Mouse (Mus musculus): ENCODE data around the gene Uso1. TPM values are rescaled to one million over a fixed set of nuclear protein-coding genes. Genes with fewer than 3 reads are reported as not detected.
"Not testable (repeated sequence)": the region's sequence is repeated elsewhere in the genome, so short reads cannot be mapped to it uniquely, and the experiment has no call there.

Uso1 gene
- polyA plus RNA-seq, 1 experiment, result 23.0 TPM

DNA sequence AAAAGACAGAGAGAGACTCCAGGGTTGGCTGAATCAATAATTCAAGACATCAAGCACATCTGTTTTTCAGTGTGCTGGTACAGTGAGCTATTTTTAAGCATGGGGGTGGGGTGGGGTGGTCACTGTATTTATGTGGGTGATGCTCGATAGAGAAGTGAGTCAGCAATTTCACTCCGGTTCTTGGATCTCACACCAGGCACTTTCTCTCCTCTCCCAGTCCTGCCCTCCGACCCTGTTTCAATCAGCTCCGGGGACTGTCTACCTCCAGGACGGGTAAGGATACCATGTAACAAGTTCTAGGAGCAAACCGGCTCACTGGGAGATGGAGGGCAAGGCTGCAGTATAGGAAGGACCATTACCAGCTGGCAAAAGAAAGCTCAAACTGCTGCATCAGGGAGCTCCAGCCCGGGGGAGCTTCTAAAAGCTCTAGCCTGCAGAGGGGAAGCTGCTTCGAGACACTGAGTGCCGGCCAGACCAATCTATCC lies 10.6 kb upstream of the Uso1 start:
- Histone ChIP-seq H3K4me1 (ENCODE audit: control insufficient read depth, insufficient read depth, low read length) (no peaks in the 10 kb centered on the region), H3K27ac (ENCODE audit: insufficient read depth, low read depth, low read length) (no peak overlapping the region), H3K4me3 (ENCODE audit: insufficient read depth, low read depth, low read length) (no peak overlapping the region), H3K27me3 (replicated peaks; ENCODE audit: control insufficient read depth, insufficient read depth, low read length) (no peaks in the 10 kb centered on the region), H3K36me3 (ENCODE audit: control insufficient read depth, insufficient read depth, low read length) (no peaks in the 10 kb centered on the region)
- TF ChIP-seq POLR2A (IDR thresholded peaks at IDR 0.05; ENCODE audit: low read depth, low read length), result no peak
- TF ChIP-seq CTCF (conservative IDR thresholded peaks at IDR 0.05; ENCODE audit: insufficient read depth, insufficient read length, low read depth, low read length), result no peak
- no peak for DNase-seq
- 73% methylated on average over 9 of the region's 9 CpGs for WGBS

DNA sequence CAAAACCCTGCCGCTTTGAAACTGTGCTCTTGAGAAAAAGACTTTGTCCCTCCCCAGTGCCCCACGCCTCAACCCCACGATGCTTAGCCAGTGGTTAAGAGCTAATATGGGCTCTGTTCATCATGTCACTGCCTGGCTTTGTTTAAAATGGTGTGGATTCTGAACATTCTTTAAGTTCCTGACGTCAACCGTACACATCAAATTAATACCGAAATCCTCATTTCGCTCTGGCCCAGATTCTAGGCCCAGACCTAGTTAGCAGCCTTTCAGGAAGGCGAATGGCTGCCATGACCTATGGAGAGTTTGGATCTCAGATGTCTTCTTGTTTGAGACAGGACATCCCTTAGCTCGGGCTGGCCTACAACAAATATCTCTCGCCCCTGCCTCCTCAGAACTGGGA lies 10.0 kb upstream of the Uso1 start:
- Histone ChIP-seq H3K36me3 (ENCODE audit: control insufficient read depth, insufficient read depth, low read length) (no peaks in the 10 kb centered on the region), H3K27me3 (replicated peaks; ENCODE audit: control insufficient read depth, insufficient read depth, low read length) (no peaks in the 10 kb centered on the region), H3K4me3 (ENCODE audit: insufficient read depth, low read depth, low read length) (no peak overlapping the region), H3K27ac (ENCODE audit: insufficient read depth, low read depth, low read length) (no peak overlapping the region), H3K4me1 (ENCODE audit: control insufficient read depth, insufficient read depth, low read length) (no peaks in the 10 kb centered on the region)
- WGBS, result 93% methylated on average over 10 of the region's 10 CpGs
- no peak for DNase-seq
- TF ChIP-seq POLR2A (IDR thresholded peaks at IDR 0.05; ENCODE audit: low read depth, low read length), result no peak
- no peak for TF ChIP-seq CTCF (conservative IDR thresholded peaks at IDR 0.05; ENCODE audit: insufficient read depth, insufficient read length, low read depth, low read length)

DNA sequence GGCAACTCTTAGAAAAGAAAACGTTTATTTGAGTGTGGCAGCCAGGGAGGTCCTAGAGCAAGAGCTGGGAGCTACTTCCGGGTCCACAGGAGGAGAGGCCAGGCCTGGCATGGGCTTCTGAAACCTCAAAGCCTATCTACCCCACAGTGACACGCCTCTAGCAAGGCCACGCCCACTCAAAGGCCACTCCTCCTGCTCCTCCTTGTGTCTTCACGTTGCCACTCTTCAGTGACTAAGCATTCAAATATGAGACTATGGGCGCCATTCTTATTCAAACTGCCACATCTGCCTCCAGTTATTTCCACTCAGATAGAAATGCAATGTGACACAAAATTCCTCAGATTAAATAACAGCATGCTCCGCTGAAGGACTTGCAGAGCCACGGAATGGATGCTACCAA lies 9.2 kb upstream of the Uso1 start:
- Histone ChIP-seq H3K27ac (ENCODE audit: insufficient read depth, low read depth, low read length) (no peak overlapping the region), H3K27me3 (replicated peaks; ENCODE audit: control insufficient read depth, insufficient read depth, low read length) (no peaks in the 10 kb centered on the region), H3K36me3 (ENCODE audit: control insufficient read depth, insufficient read depth, low read length) (no peaks in the 10 kb centered on the region), H3K4me1 (ENCODE audit: control insufficient read depth, insufficient read depth, low read length) (no peaks in the 10 kb centered on the region), H3K4me3 (ENCODE audit: insufficient read depth, low read depth, low read length) (no peak overlapping the region)
- 26% methylated on average over 8 of the region's 8 CpGs for WGBS
- no peak for TF ChIP-seq POLR2A (IDR thresholded peaks at IDR 0.05; ENCODE audit: low read depth, low read length)
- DNase-seq, result peak; percentile 48

DNA sequence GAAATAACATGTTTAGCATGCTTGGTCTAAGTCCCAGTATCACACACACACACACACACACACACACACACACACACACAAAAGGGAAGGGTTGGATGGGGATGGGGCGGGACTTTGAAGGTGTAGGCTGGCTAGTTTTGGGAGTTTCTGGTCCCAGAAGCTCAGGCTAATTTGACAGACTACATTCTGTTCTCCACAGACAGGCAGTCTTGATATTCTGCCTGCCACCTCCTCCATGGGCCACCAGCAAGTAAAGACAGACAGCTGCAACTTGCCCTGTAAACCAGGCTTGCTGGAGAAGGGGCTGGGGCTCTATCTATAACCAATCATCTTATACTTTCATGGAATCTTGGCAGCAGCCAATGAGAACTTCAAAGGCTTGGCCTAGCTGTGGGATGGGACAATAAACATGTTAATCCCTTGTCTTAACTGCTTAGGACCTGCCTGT lies 8.4 kb upstream of the Uso1 start:
- 94% methylated on average over 1 of the region's 1 CpGs for WGBS
- H3K4me1 ChIP-seq (ENCODE audit: control insufficient read depth, insufficient read depth, low read length), result no peaks in the 10 kb centered on the region
- DNase-seq, result no peak
- H3K4me3 ChIP-seq (ENCODE audit: insufficient read depth, low read depth, low read length), result no peak overlapping the region
- H3K27me3 ChIP-seq (replicated peaks; ENCODE audit: control insufficient read depth, insufficient read depth, low read length), result no peaks in the 10 kb centered on the region
- H3K27ac ChIP-seq (ENCODE audit: insufficient read depth, low read depth, low read length), result no peak overlapping the region
- H3K36me3 ChIP-seq (ENCODE audit: control insufficient read depth, insufficient read depth, low read length), result no peaks in the 10 kb centered on the region
- TF ChIP-seq CTCF (conservative IDR thresholded peaks at IDR 0.05; ENCODE audit: insufficient read depth, insufficient read length, low read depth, low read length), result no peak
- no peak for TF ChIP-seq POLR2A (IDR thresholded peaks at IDR 0.05; ENCODE audit: low read depth, low read length)

DNA sequence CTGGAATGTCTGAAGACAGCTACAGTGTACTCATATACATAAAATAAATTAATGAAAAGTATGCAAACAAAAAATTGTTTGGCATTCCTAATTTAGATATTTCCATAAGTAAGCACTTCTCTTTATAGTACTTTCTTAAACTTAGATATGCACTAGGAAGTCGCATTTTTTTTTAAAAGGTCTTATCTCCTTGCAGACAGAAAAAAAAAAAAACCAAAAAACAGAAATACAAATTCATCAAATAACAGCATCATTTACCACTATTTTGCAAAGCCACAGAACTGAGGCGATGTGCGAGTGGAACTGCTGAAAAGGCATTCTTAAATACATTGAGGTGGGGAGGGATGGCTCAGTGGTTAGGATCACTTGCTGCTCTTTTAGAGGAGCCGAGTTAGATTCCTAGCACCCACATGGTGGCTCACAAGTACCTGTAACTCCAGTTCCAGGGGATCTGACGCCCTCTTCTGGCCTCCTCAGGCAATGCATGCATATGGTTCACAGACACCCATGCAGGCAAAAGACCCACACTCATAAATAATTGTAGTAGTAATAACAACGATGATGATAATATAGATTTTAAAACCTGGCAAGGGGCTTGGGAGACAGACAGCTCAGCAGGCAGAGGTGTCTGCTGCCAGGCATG lies 7.6 kb upstream of the Uso1 start:
- TF ChIP-seq CTCF (conservative IDR thresholded peaks at IDR 0.05; ENCODE audit: insufficient read depth, insufficient read length, low read depth, low read length), result no peak
- no peak for TF ChIP-seq POLR2A (IDR thresholded peaks at IDR 0.05; ENCODE audit: low read depth, low read length)
- whole genome bisulfite sequencing, result 93% methylated on average over 6 of the region's 6 CpGs

DNA sequence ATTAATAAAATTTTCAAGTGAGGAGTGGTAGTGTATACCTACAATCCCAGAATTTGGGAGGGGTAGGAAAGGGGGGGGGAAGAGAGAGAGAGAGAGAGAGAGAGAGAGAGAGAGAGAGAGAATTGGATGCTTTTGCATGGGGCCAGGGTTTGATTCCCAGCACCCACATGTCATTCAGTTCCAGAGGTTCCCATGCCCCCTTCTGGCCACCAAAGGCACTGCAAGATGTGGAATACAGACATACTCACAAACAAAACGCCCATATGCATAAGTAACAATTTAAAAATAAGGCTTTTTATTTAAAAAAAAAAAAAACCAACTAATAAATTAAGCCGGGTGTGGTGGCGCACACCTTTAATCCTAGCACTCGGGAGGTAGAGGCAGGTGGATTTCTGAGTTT lies 5.6 kb upstream of the Uso1 start:
- H3K27ac ChIP-seq (ENCODE audit: insufficient read depth, low read depth, low read length), result no peak overlapping the region
- H3K27me3 ChIP-seq (replicated peaks; ENCODE audit: control insufficient read depth, insufficient read depth, low read length), result no peaks in the 10 kb centered on the region
- WGBS, result 97% methylated on average over 4 of the region's 4 CpGs
- no peaks in the 10 kb centered on the region for H3K36me3 ChIP-seq (ENCODE audit: control insufficient read depth, insufficient read depth, low read length)
- no peak overlapping the region for H3K4me3 ChIP-seq (ENCODE audit: insufficient read depth, low read depth, low read length)
- DNase-seq, result no peak
- no peaks in the 10 kb centered on the region for H3K4me1 ChIP-seq (ENCODE audit: control insufficient read depth, insufficient read depth, low read length)
- TF ChIP-seq CTCF (conservative IDR thresholded peaks at IDR 0.05; ENCODE audit: insufficient read depth, insufficient read length, low read depth, low read length), result no peak

More for the DNA sequence above, 7.6 kb upstream of the Uso1 start:
- Histone ChIP-seq H3K27ac (ENCODE audit: insufficient read depth, low read depth, low read length) (no peak overlapping the region), H3K36me3 (ENCODE audit: control insufficient read depth, insufficient read depth, low read length) (no peaks in the 10 kb centered on the region), H3K4me1 (ENCODE audit: control insufficient read depth, insufficient read depth, low read length) (no peaks in the 10 kb centered on the region), H3K4me3 (ENCODE audit: insufficient read depth, low read depth, low read length) (no peak overlapping the region), H3K27me3 (replicated peaks; ENCODE audit: control insufficient read depth, insufficient read depth, low read length) (no peaks in the 10 kb centered on the region)
- DNase-seq, result no peak

DNA sequence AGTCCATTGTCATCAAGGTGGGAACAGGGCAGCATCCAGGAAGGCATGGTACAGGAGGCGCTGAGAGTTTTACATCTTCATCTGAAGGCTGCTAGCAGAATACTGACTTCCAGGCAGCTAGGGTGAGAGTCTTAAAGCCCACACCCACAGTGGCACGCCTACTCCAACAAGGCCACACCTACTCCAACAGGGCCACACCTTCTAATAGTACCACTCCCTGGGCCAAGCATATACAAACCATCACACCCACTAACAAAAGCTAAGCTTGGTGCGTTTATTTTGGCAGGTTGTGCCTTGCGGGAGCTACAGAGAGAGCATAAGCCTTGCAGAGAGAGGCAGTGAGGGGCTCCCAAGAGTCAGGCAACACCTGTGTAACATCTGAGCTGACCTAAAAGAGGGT lies 4.7 kb upstream of the Uso1 start:
- not testable (repeated sequence) for H3K27me3 ChIP-seq (replicated peaks; ENCODE audit: control insufficient read depth, insufficient read depth, low read length); H3K4me1 ChIP-seq (ENCODE audit: control insufficient read depth, insufficient read depth, low read length); H3K36me3 ChIP-seq (ENCODE audit: control insufficient read depth, insufficient read depth, low read length); H3K4me3 ChIP-seq (ENCODE audit: insufficient read depth, low read depth, low read length); H3K27ac ChIP-seq (ENCODE audit: insufficient read depth, low read depth, low read length); DNase-seq
- 70% methylated on average over 4 of the region's 4 CpGs for WGBS

DNA sequence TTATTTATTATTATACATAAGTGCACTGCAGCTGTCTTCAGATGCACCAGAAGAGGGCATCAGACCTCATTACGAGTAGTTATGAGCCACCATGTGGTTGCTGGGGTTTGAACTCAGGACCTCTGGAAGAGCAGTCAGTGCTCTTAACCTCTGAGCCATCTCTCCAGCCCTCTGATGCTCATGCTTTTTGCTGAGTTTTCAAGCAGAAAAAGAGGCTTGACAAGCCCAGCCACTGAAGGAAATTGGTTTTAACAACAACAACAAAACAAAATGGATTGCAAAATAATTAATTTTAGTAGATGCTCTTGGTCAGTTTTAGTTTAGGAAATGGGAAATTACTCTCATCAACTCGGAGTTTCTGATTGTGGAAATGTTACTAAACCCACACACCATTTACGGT lies 2.8 kb upstream of the Uso1 start:
- Histone ChIP-seq H3K36me3 (ENCODE audit: control insufficient read depth, insufficient read depth, low read length) (no peaks in the 10 kb centered on the region), H3K4me3 (ENCODE audit: insufficient read depth, low read depth, low read length) (no peak overlapping the region), H3K4me1 (ENCODE audit: control insufficient read depth, insufficient read depth, low read length) (peaks cover 10% of the 10 kb centered on the region), H3K27ac (ENCODE audit: insufficient read depth, low read depth, low read length) (no peak overlapping the region), H3K27me3 (replicated peaks; ENCODE audit: control insufficient read depth, insufficient read depth, low read length) (no peaks in the 10 kb centered on the region)
- 81% methylated on average over 3 of the region's 3 CpGs for WGBS
- no peak for TF ChIP-seq POLR2A (IDR thresholded peaks at IDR 0.05; ENCODE audit: low read depth, low read length)
- TF ChIP-seq CTCF (conservative IDR thresholded peaks at IDR 0.05; ENCODE audit: insufficient read depth, insufficient read length, low read depth, low read length), result no peak
- DNase-seq, result no peak
